Mouse (Mus musculus): ENCODE measurements around the gene Pid1. TPM values are rescaled to one million over a fixed set of nuclear protein-coding genes. Genes with fewer than 3 reads are reported as not detected.

Pid1 gene
- total RNA-seq, 2 experiments from 2014 or later = 5.1 to 8.1 TPM

DNA sequence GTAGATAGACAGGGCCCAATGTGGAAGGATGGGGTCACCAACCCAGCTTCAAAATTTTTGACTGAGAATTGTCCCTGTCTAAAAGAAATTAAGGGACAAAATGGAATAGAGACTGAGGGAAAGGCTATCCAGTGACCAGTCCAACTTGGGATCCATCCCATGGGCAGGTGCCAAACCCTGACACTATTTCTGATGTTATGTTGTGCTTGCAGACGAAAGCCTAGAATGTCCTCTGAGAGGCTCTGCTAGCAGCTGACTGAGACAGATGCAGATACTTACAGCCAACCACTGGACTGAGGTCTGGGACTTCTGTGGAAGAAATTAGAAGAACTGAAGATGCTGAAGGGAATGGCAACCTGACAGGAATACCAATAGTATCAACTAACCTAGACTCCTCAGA lies 338.2 kb downstream of the Pid1 start:
- intact Hi-C loops (cut with DNase I) = no loop called here
- Histone ChIP-seq H3K4me3 (no peak overlapping the region), H3K27ac (peak overlapping the region; percentile 43; the same call in 1 of the 2 replicates)
- TF ChIP-seq CTCF (IDR thresholded peaks at IDR 0.05) = no peak
- DNase-seq = peak; percentile 80

DNA sequence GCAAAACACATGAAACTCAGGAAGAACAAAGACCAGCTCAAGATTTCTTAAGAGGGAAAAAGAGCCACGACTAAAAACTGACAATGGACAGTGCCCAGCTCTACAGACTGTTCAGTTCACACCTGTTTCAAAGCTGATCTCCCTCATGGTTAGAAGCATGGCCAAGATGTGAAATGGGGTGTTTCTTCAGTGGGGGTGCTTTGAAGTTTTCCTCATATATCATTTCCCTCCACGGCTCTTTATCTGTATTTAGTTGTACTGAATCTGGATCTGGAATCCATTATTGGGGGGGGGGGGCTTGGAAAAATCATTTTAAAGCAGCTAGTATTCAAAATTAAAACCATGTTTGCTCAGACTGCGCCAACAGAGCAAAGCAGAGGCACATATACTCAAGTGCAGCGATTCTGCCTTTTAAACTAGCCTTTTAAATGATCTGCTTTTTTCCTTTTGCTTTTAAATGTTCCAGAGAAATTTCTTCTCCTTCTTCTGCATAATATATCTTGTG lies 351.1 kb downstream of the Pid1 start:
- intact Hi-C loops (cut with DNase I) = no loop called here
- Histone ChIP-seq H3K4me3 (no peak overlapping the region), H3K27ac (no peak overlapping the region)
- TF ChIP-seq CTCF (IDR thresholded peaks at IDR 0.05) = no peak
- DNase-seq = no peak

DNA sequence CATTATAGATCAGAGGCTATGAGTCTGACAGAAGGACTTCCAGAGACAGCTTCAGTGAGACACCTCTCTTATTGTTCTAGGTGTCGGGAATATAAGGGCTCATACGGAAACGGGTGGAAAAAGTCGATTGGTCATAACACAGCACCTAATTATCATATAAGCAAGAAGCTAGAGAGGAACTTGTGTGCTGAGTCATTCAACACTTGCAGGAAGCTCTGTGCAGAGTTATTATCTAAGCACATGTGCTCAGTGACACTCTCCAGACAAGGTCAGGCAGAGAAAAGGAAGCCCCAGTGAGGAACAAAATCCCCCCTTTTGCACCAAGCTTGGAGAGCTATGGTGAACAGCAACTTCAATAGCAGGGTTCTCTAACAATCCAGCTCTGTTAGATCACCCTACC lies 361.4 kb downstream of the Pid1 start:
- H3K4me3 ChIP-seq = no peak overlapping the region
- intact Hi-C loops (cut with DNase I) = no loop called here
- TF ChIP-seq CTCF (IDR thresholded peaks at IDR 0.05) = no peak
- no peak overlapping the region for H3K27ac ChIP-seq
- no peak for DNase-seq

Small RNAs within 50 kb of the gene (microRNA-seq; reads per million reads assigned to microRNA genes)
- gene Mir6353 = not detected
